Mouse (Mus musculus) skeletal muscle tissue, adult 2 months (tissue): ENCODE measurements around the gene Gm39653.
A peak's percentile ranks its signal among the peaks of the same experiment; 100 is the strongest.

Source experiments
- DNase-seq: peaks from one replicate; pipeline ENCODE4 v3.0.0-alpha.2; 2012; ENCODE audit warnings: low read depth, low spot score

The Gm39653 gene

GRCm38 (mm10) chr1:63615668-63616067 lies at the start of gene Gm39653:
Gm39653 (plus strand) TSS chr1:63615968.
- DNase-seq: no peak

- DNase-seq: no peak
These were observed 49.3 kb upstream of the Gm39653 start for GRCm38 (mm10) chr1:63566501-63566900.

- DNase-seq: no peak
These were observed 48.7 kb upstream of the Gm39653 start for GRCm38 (mm10) chr1:63567031-63567430.

- no peak for DNase-seq
These were observed 43.5 kb upstream of the Gm39653 start for GRCm38 (mm10) chr1:63572229-63572628.

- DNase-seq: no peak
These were observed 42.3 kb upstream of the Gm39653 start for GRCm38 (mm10) chr1:63573432-63573831.

GRCm38 (mm10) chr1:63573864-63574611 lies 41.7 kb upstream of the Gm39653 start:
- no peak for DNase-seq

- DNase-seq: no peak
These were observed 39.0 kb upstream of the Gm39653 start for GRCm38 (mm10) chr1:63576803-63577202.

- no peak for DNase-seq
These were observed 36.6 kb upstream of the Gm39653 start for GRCm38 (mm10) chr1:63579153-63579552.

- no peak for DNase-seq
These were observed 28.9 kb upstream of the Gm39653 start for GRCm38 (mm10) chr1:63586869-63587268.

GRCm38 (mm10) chr1:63603870-63604500 lies 11.8 kb upstream of the Gm39653 start:
- DNase-seq: no peak

GRCm38 (mm10) chr1:63609613-63610012 lies 6.2 kb upstream of the Gm39653 start:
- no peak for DNase-seq

- no peak for DNase-seq
These were observed 1.2 kb upstream of the Gm39653 start for GRCm38 (mm10) chr1:63614594-63614993.

- DNase-seq: peak; percentile 56
These were observed 12.4 kb downstream of the Gm39653 start for GRCm38 (mm10) chr1:63628211-63628610.

- peak; percentile 11 for DNase-seq
These were observed 14.6 kb downstream of the Gm39653 start for GRCm38 (mm10) chr1:63630390-63630789.

GRCm38 (mm10) chr1:63639921-63640320 lies 24.2 kb downstream of the Gm39653 start:
- no peak for DNase-seq

GRCm38 (mm10) chr1:63658016-63658415 lies 42.2 kb downstream of the Gm39653 start:
- peak; percentile 5 for DNase-seq

GRCm38 (mm10) chr1:63659591-63659990 lies 43.8 kb downstream of the Gm39653 start:
- DNase-seq: peak; percentile 49

- DNase-seq: no peak
These were observed 50.3 kb downstream of the Gm39653 start for GRCm38 (mm10) chr1:63666089-63666488.

- DNase-seq: no peak
These were observed 51.6 kb downstream of the Gm39653 start for GRCm38 (mm10) chr1:63667201-63667948.

- DNase-seq: no peak
These were observed 52.4 kb downstream of the Gm39653 start for GRCm38 (mm10) chr1:63667949-63668851.

GRCm38 (mm10) chr1:63668852-63669160 lies 53.0 kb downstream of the Gm39653 start:
- peak; percentile 11 for DNase-seq
